Mouse (Mus musculus): ENCODE measurements at regions not wholly inside any gene's neighbourhood (a gene's known extent, or its start where the extent isn't known, plus 50 kb on each side); places are given as distances from the start of the nearest gene placed in this dataset.
A peak's percentile ranks its signal among the peaks of the same experiment; 100 is the strongest.

DNA sequence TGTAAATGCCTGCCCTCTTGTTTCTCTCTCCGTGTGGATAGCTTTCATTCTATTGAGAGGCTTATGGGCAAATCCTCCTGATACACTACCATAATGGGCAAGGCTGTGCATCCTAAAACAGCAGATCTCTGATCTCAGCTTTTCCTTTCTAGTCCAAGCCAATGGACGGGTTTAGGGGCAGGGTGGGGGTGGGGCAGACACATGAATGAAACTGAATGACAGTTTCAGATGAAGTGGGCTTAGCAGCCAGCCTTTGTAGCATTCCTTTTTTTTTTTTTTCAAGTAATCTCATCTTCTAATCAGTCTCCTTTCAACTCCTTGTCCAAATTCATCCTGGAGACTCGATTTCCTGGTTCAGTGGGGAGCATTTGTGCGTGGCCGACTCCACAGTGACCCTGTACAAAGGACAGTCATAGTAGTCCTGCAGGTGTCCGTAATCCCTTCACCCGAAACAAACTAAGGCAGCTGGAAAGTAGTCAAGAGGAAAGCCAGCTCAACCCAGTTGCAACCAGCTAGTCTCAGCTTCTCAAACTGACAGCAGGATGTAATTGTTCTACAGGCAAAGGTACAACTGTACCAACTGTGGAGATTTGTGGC is 193.4 kb downstream of the Dcdc2c start:
- Histone ChIP-seq H3K9ac (ENCODE audit: low read depth, low read length, severe bottlenecking) (no peak overlapping the region), H3K9me3 (ENCODE audit: control insufficient read depth, low read length) (no peaks in the 10 kb centered on the region), H3K4me1 (ENCODE audit: control insufficient read depth, insufficient read depth, low read length) (no peaks in the 10 kb centered on the region), H3K4me2 (replicated peaks; ENCODE audit: low read depth, low read length, severe bottlenecking) (no peak overlapping the region), H3K27me3 (ENCODE audit: control insufficient read depth, insufficient read depth, low read length) (no peaks in the 10 kb centered on the region), H3K36me3 (ENCODE audit: control insufficient read depth, insufficient read depth, low read length) (no peaks in the 10 kb centered on the region), H3K4me3 (replicated peaks; ENCODE audit: low read length) (no peak overlapping the region), H3K27ac (replicated peaks; ENCODE audit: low read depth, low read length) (no peak overlapping the region)
- no peak for ATAC-seq (ENCODE audit: low FRiP score, low read depth)
- WGBS = 69% methylated on average over 7 of the region's 7 CpGs
- TF ChIP-seq POLR2A (IDR thresholded peaks at IDR 0.05; ENCODE audit: borderline replicate concordance, extremely low read depth, insufficient read depth, insufficient read length) = no peak
- DNase-seq (ENCODE audit: low spot score) = no peak

DNA sequence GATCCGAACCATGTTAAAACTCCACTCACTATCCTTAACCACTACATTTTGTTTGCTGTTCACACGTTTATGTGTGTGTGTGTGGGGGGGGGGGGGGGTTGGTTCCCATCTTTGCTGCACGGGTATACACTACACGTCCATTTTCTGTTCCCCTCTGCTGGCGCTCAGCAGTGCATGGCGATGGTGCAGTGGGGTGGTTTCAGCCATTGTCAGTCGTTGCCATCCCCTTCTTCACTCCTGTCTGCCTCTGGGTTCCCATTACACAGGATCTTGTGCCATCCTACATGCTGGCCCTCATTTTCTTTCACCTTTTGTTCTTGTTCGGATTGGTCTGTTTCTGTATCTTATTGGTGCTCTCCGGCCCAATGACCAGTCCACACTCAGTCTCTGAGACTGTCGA is 194.4 kb downstream of the Dcdc2c start:
- no peaks in the 10 kb centered on the region for H3K36me3 ChIP-seq (ENCODE audit: control insufficient read depth, insufficient read depth, low read length)

DNA sequence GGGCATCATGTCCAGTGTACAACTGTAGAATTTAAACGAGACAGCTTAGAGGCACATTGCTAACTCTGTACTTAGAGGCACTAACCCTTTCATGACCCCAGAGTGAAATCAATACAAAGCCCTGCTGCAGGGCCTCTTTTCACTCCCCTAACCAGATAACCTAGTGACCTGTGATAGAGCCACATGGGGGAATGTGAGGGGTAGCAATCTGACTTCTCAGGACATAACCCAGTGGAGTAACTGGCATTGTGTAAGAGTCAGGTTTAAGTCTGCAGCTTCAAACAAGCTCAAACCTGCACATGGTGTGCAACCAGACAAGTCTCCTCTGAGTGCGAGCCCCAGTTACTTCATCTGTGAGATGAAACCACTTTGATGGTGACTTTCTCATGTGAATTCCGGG is 199.1 kb downstream of the Dcdc2c start:
- Histone ChIP-seq H3K4me3 (replicated peaks; ENCODE audit: low read length) (no peak overlapping the region), H3K36me3 (ENCODE audit: control insufficient read depth, insufficient read depth, low read length) (no peaks in the 10 kb centered on the region), H3K27ac (replicated peaks; ENCODE audit: low read depth, low read length) (no peak overlapping the region), H3K9ac (ENCODE audit: low read depth, low read length, severe bottlenecking) (no peak overlapping the region), H3K9me3 (ENCODE audit: control insufficient read depth, low read length) (no peaks in the 10 kb centered on the region), H3K4me1 (ENCODE audit: control insufficient read depth, insufficient read depth, low read length) (peaks cover 3% of the 10 kb centered on the region; the same call in 1 of the 2 replicates), H3K27me3 (ENCODE audit: control insufficient read depth, insufficient read depth, low read length) (no peaks in the 10 kb centered on the region), H3K4me2 (replicated peaks; ENCODE audit: low read depth, low read length, severe bottlenecking) (no peak overlapping the region)
- no peak for ATAC-seq (ENCODE audit: low FRiP score, low read depth)
- WGBS = 48% methylated on average over 3 of the region's 3 CpGs
- no peak for TF ChIP-seq POLR2A (IDR thresholded peaks at IDR 0.05; ENCODE audit: borderline replicate concordance, extremely low read depth, insufficient read depth, insufficient read length)
- DNase-seq (ENCODE audit: low spot score) = no peak

More for the DNA sequence above, 194.4 kb downstream of the Dcdc2c start:
- H3K4me2 ChIP-seq (replicated peaks; ENCODE audit: low read depth, low read length, severe bottlenecking) = no peak overlapping the region
- H3K4me1 ChIP-seq (ENCODE audit: control insufficient read depth, insufficient read depth, low read length) = no peaks in the 10 kb centered on the region
- H3K27ac ChIP-seq (replicated peaks; ENCODE audit: low read depth, low read length) = no peak overlapping the region
- H3K27me3 ChIP-seq (ENCODE audit: control insufficient read depth, insufficient read depth, low read length) = no peaks in the 10 kb centered on the region
- no peaks in the 10 kb centered on the region for H3K9me3 ChIP-seq (ENCODE audit: control insufficient read depth, low read length)
- no peak overlapping the region for H3K9ac ChIP-seq (ENCODE audit: low read depth, low read length, severe bottlenecking)
- 92% methylated on average over 10 of the region's 10 CpGs for WGBS
- TF ChIP-seq POLR2A (IDR thresholded peaks at IDR 0.05; ENCODE audit: borderline replicate concordance, extremely low read depth, insufficient read depth, insufficient read length) = no peak
- DNase-seq (ENCODE audit: low spot score) (no peak), ATAC-seq (ENCODE audit: low FRiP score, low read depth) (no peak)
- no peak overlapping the region for H3K4me3 ChIP-seq (replicated peaks; ENCODE audit: low read length)

DNA sequence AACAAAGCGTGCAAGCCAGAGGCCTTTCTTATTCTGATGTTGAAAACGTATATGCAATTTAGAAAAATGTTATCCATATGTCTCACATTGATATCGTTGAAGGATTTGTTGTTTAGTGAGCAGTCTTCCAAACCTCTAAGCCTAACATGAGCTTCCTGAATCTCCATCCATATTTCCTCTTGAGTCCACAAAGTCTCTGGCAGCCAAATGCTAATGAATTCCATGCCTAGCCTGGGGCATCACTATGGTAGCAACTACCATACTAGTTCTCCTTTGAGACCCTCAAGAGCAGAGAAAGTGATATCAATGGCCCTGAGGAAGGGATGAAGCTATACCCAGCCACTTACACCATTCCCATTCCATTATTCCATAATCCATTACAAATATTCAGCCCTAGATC is 199.6 kb downstream of the Dcdc2c start:
- Histone ChIP-seq H3K36me3 (ENCODE audit: control insufficient read depth, insufficient read depth, low read length) (no peaks in the 10 kb centered on the region), H3K9me3 (ENCODE audit: control insufficient read depth, low read length) (no peaks in the 10 kb centered on the region), H3K27me3 (ENCODE audit: control insufficient read depth, insufficient read depth, low read length) (no peaks in the 10 kb centered on the region), H3K27ac (replicated peaks; ENCODE audit: low read depth, low read length) (no peak overlapping the region), H3K4me1 (ENCODE audit: control insufficient read depth, insufficient read depth, low read length) (peaks cover 3% of the 10 kb centered on the region; the same call in 1 of the 2 replicates), H3K4me2 (replicated peaks; ENCODE audit: low read depth, low read length, severe bottlenecking) (no peak overlapping the region), H3K4me3 (replicated peaks; ENCODE audit: low read length) (no peak overlapping the region), H3K9ac (ENCODE audit: low read depth, low read length, severe bottlenecking) (no peak overlapping the region)
- DNase-seq (ENCODE audit: low spot score) (no peak), ATAC-seq (ENCODE audit: low FRiP score, low read depth) (no peak)
- 61% methylated on average over 3 of the region's 3 CpGs for WGBS
- no peak for TF ChIP-seq POLR2A (IDR thresholded peaks at IDR 0.05; ENCODE audit: borderline replicate concordance, extremely low read depth, insufficient read depth, insufficient read length)

DNA sequence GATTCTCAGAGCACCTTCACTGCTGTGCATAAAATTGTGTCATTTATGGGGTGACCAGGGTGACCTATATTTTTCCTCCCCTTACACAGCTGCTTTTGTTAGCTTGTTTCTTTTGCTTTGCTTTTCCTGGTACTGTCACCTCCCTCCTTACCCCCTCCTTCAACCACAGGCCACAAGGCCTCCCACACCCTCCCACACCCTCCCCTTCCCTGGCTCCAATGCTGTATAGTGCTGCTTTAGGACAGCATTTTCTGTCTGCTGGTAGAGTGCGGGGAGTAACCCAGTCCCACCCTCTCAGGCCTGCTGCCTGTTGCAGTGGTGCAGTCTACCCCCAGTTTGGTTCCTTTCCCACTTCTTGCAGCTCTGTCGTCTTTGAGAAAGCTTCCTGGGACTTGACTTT is 209.5 kb downstream of the Dcdc2c start:
- Histone ChIP-seq H3K27me3 (ENCODE audit: control insufficient read depth, insufficient read depth, low read length) (no peaks in the 10 kb centered on the region), H3K36me3 (ENCODE audit: control insufficient read depth, insufficient read depth, low read length) (no peaks in the 10 kb centered on the region), H3K4me3 (replicated peaks; ENCODE audit: low read length) (no peak overlapping the region), H3K4me2 (replicated peaks; ENCODE audit: low read depth, low read length, severe bottlenecking) (no peak overlapping the region), H3K9ac (ENCODE audit: low read depth, low read length, severe bottlenecking) (no peak overlapping the region), H3K4me1 (ENCODE audit: control insufficient read depth, insufficient read depth, low read length) (peaks cover 14% of the 10 kb centered on the region; the same call in 1 of the 2 replicates), H3K27ac (replicated peaks; ENCODE audit: low read depth, low read length) (no peak overlapping the region), H3K9me3 (ENCODE audit: control insufficient read depth, low read length) (no peaks in the 10 kb centered on the region)
- DNase-seq (ENCODE audit: low spot score) (no peak), ATAC-seq (ENCODE audit: low FRiP score, low read depth) (peak; percentile 65; the same call in 1 of the 2 replicates)
- WGBS = 48% methylated on average over 2 of the region's 2 CpGs
- no peak for TF ChIP-seq POLR2A (IDR thresholded peaks at IDR 0.05; ENCODE audit: borderline replicate concordance, extremely low read depth, insufficient read depth, insufficient read length)

Data from limb, embryonic 14.5 days (tissue).